Mouse (Mus musculus): Measurements from ENCODE around the gene Isca1.

DNA sequence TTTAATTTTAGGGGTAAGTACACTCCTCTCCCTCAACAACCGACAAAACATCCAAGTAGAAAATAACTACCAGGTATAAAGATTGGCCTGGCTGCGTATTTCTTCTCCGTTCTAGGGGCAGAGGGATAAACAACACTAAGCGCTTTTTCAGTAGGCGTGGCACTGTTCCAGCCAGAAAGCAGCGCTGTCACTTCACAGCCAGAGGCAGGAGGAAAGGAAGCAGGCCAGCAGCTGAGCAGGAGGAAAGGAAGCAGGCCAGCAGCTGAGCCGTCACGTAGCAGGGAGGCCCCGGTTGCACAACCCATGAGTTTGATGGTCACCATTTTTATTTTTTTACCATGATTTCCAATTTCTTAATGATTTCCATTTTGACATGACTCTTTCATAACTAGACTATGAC, 1.6 kb upstream of the Isca1 start:
- TF ChIP-seq POLR2A (IDR thresholded peaks at IDR 0.05; ENCODE audit: borderline replicate concordance, insufficient read depth, low read length): no peak
- TF ChIP-seq CTCF (IDR thresholded peaks at IDR 0.05; ENCODE audit: borderline replicate concordance, insufficient read depth, low read depth, low read length): no peak

All from cerebellum, adult 2 months (tissue).